Mouse (Mus musculus) heart, postnatal 10 days (tissue): ENCODE data around the gene Gm21992. TPM values are rescaled to one million over a fixed set of nuclear protein-coding genes. Genes with fewer than 3 reads are reported as not detected.
"Not testable (repeated sequence)": the region's sequence is repeated elsewhere in the genome, so short reads cannot be mapped to it uniquely, and the experiment has no call there.

ENCODE experiments used
- DNase-seq, 2 experiments: peaks; one replicate each; pipeline ENCODE4 v3.0.0; 2021
- intact Hi-C: fragments of 180-260 bp; cut with DNase I; formaldehyde crosslinking; loops from one replicate; pipeline ENCODE4 v1.15.1; 2025
- total RNA-seq, 2 experiments: library from RNA; stranded (reverse); gene quantifications; 2 replicates each; pipeline ENCODE4 v1.2.3; 2021

The Gm21992 gene
- total RNA-seq, 2 experiments from 2014 or later: 16.8 to 17.8 TPM

DNA sequence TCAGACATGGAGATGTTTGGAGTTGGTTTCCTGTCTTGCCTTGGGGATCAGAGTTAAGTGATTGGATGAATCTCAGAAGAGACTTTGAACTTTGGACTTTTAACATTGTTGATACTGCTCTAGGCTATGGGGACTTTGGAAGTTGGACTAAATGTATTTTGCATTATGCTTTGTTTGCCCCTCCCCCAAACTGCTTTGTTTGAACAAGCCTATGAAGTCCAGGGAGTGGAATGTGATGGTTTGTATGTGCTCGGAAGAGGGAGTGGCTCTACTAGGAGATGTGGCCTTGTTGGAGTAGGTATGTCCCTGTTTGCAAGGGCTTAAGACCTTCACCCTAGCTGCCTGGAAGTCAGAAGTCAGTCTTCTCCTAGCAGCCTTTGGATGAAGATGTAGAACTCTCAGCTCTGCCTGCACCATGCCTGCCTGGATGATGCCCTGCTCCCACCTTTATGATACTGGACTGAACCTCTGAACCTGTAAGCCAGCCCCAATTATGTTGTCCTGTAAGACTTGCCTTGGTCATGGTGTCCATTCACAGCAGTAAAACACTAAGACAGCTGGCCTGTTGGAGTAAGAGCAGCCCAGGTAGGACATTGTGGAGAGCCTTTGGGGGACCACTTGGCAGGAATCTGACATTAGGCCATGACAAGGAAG is 5.9 kb upstream of the Gm21992 start:
- intact Hi-C loops: no loop called here
- no peak for DNase-seq

DNA sequence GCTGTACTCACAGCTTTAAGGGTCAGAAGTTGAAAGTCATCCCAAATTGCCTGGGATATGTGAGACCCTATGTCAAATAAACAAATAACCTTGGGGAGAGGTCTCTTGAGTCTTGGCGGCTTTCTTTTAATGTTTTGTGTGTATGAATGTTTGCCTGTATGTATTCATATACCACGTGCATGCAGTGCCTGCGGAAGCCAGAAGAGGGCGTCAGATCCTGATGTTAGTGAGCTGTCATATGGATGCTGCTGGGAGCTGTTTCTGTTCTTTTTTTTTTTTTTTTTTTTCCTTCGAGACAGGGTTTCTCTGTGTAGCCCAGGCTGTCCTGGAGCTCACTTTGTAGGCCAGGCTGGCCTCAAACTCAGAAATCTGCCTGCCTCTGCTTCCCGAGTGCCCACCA is 1.6 kb upstream of the Gm21992 start:
- DNase-seq: peak in 1 of 2 experiments; percentile 22
- intact Hi-C loops: loop anchor here (2.0 kb wide), 1 partner anchor 58 kb away; no protein-coding TSS in a partner anchor

DNA sequence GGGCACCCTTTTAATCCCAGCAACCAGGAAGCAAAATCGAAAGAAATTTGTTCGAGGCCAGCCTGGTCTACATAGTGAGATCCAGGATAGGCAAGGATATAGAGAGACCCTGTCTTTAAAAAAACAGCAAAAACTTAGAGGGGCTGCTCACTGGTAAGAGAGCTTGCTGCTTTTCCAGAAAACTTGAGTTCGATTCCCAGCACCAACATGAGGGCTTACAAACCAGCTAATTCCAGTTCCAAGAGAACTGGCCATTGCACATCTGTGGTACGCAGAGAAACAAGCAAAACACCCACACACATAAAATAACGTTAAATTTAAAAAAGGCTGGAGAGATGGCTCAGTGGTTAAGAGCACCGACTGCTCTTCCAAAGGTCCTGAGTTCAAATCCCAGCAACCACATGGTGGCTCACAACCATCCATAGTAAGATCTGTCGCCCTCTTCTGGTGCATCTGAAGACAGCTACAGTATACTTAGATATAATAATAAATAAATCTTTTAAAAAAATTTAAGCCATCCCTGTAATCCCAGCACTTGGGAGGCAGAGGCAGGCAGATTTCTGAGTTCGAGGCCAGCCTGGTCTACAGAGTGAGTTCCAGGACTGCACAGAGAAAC is 1.0 kb upstream of the Gm21992 start:
- intact Hi-C loops: loop anchor here (2.0 kb wide), 1 partner anchor 58 kb away; no protein-coding TSS in a partner anchor
- DNase-seq: peak in 1 of 2 experiments; percentile 19

DNA sequence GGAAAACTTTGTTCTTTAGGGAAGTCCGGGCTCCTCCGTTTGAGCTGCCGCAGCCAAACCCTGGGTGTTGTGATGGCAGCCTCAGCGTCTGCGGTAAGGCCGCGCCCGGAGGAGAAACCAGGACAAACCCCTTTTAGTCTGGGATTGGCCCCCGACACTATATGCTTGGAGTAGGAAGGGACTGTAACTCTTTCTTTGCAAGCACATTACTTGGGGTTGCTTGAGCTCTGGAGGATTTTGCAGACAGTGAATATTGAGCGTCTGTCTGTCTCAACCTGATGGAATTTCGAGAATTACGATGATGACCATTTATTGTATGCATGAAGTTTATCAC is 464 bp upstream of the Gm21992 start:
- intact Hi-C loops: loop anchor here (1.0 to 2.0 kb wide), 2 partner anchors 20 to 57 kb away; no protein-coding TSS in a partner anchor
- DNase-seq: no peak

DNA sequence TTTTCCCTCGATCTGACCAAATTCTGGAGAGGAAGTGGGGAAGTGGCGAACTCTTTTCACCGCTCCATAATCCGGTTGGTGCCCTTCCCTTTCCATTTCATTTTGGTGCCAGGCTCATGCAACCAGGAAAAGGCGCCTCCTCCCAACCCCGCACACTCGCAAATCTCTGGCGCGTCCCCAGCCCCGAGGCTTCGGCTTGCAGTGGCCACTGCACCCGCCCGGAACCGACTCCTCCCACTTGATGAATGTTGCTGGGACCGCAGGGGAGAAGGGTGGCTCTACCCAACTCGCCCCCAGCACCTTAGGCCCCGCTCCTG is 708 bp downstream of the Gm21992 start:
- no peak for DNase-seq
- intact Hi-C loops: loop anchor here (1.0 kb wide), 1 partner anchor 18 kb away; no protein-coding TSS in a partner anchor

- DNase-seq: no peak
- intact Hi-C loops: no loop called here
Observed at GRCm38 (mm10) chr19:4810309-4810708, 1.1 kb downstream of the Gm21992 start.

- no peak for DNase-seq
- intact Hi-C loops: no loop called here
Observed at GRCm38 (mm10) chr19:4803283-4803682, 8.1 kb downstream of the Gm21992 start.

DNA sequence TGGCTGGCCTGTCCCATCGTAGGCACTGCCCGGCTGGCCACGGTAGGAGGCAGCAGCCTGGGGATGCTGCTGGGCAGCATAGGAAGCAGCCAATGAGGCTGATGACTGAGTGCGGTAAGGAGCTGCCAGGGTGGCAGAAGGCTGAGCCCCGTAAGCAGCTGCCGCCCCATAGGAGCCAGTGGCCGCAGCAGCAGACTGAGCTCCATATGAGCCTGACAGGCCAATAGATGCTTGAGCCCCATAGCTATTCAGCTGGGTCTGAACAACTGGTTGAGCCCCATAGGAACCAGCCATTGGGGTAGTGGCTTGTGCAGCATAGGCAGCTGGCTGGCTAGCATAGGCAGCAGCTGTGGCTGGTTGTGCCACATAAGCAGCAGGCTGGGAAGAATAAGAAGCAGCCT is 8.7 kb downstream of the Gm21992 start:
- DNase-seq: no peak
- intact Hi-C loops: no loop called here

DNA sequence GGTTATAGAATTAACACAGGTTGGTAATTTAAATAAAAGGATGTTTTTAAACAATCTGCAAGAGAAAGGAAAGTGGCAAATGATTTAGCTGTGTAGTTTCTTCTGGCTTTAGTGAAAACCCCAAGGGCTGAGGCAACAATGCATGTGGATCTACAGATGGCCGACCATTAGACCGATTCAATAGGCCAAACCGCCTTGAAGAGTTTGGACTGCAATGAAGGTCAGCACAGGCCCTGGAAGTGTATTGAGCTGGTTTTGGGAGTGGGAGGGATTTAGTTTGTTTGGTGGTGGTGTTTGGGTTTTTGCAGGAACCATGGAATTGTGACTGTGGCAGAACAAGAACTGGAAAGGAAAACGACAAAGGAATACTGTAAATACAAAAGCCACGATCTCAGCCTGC is 12.3 kb downstream of the Gm21992 start:
- DNase-seq: no peak
- intact Hi-C loops: no loop called here

- intact Hi-C loops: no loop called here
- no peak for DNase-seq
Observed at GRCm38 (mm10) chr19:4797846-4798245, 13.6 kb downstream of the Gm21992 start.

GRCm38 (mm10) chr19:4795929-4796328 is 15.5 kb downstream of the Gm21992 start:
- no peak for DNase-seq
- intact Hi-C loops: no loop called here

DNA sequence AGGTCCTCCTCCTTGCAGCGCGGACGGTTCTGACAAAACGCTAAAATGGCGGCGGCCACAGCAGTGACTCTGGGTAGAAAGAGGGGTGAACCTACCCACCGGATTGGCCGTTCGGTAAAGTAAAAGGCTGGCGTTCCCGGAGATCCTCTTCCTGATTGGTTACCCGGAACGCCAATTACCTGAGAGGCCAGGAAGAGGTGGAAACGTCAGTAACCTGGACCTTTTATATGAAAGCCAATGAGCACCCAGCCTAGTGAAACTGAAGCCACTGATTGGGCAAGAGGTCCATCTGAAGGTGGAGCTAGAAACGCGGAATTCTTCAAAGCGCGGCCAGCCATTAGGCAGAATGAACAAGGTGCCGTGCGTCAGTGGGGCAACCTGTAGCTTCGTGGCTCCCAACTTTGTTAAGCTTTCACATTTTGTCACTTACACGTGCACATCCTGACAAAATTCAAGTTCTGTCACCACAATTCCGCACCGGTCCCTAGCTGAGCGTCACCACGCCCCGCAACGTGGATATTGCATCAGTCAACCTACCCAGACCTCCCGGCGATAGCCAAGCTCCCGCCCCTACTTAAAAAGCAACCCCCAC is 17.5 kb downstream of the Gm21992 start, which contains the start of gene Rbm4:
Rbm4 (minus strand) TSS at position 71 of the 592 bp plus-strand sequence.
- peak; percentile 99 for DNase-seq
- intact Hi-C loops: no loop called here

DNA sequence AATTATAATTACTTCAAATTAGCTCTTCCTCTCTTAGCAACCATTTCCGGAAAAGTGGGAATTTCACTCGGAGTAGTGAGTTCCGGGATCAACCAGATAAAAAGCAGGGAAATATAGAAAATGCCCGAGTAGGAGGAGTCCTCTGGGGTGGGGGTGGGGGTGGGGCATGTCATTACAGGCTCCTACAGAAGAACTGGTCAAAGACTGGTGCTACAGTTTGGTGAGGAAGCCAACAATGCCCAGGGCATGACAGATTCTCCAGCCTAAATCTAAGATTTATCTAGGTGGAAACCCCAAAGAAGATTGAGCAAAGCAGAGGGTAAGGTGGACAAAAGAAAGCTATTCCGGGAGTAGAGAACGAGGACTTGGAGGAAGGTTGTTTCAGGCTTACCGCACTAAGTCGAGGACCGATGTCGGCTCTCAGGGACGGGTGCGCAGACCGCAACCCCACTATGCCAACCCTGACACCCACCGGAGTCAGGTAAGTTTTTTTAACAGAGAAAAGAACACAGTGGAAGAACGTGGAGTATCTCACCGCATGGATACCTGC is 18.1 kb downstream of the Gm21992 start:
- DNase-seq: no peak
- intact Hi-C loops: no loop called here

GRCm38 (mm10) chr19:4786313-4786712 is 25.1 kb downstream of the Gm21992 start:
- intact Hi-C loops: no loop called here

GRCm38 (mm10) chr19:4785206-4785605 is 26.2 kb downstream of the Gm21992 start:
- intact Hi-C loops: no loop called here
- no peak for DNase-seq

More at GRCm38 (mm10) chr19:4786313-4786712, 25.1 kb downstream of the Gm21992 start:
- no peak for DNase-seq

GRCm38 (mm10) chr19:4782891-4783290 is 28.5 kb downstream of the Gm21992 start:
- intact Hi-C loops: no loop called here

GRCm38 (mm10) chr19:4772785-4773184 is 38.6 kb downstream of the Gm21992 start:
- intact Hi-C loops: no loop called here
- no peak for DNase-seq

More at GRCm38 (mm10) chr19:4782891-4783290, 28.5 kb downstream of the Gm21992 start:
- no peak for DNase-seq

GRCm38 (mm10) chr19:4767507-4768148 is 43.8 kb downstream of the Gm21992 start:
- no peak for DNase-seq
- intact Hi-C loops: no loop called here

- no peak for DNase-seq
- intact Hi-C loops: no loop called here
Observed at GRCm38 (mm10) chr19:4762876-4763275, 48.5 kb downstream of the Gm21992 start.

DNA sequence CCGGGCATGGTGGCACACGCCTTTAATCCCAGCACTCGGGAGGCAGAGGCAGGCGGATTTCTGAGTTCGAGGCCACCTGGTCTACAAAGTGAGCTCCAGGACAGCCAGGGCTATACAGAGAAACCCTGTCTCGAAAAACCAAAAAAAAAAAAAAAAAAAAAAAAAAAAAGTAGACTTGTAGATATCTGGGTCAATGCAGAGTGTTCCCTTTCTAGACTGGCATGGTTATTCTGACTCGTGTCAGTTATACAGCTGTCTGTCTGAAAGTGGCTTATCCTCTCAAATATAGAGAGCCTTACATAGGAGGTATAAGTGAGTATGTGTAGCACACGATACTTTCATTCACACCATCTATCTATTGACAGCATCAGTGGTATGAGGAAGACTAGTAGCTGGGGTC is 50.9 kb downstream of the Gm21992 start:
- intact Hi-C loops: loop anchor here (2.0 kb wide), 1 partner anchor 28 kb away; no protein-coding TSS in a partner anchor
- DNase-seq: not testable (repeated sequence)

DNA sequence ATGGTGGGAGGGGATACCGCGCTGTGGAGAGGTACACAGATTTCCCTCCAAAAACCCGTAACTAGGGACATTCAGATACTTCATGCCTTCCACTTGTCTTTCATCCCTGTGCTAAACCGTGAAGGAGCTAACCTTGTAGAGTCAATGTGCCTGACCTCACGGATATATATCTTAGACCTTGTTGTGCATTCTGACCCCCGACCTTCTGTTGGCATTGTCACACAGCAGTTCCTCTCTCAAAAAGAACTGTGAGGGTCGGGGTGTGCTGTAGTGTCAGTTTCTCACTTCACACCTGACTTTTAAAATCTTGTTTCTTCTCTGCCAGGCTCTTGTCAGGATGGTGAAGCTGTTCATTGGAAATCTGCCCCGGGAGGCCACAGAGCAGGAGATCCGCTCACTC is 54.5 kb downstream of the Gm21992 start:
- DNase-seq: no peak
- intact Hi-C loops: loop anchor here (5.0 kb wide), 1 partner anchor 150 kb away; the partner anchor contains the start of gene Bbs1
